Mouse (Mus musculus): ENCODE measurements around the gene Atp8a1. TPM values are rescaled to one million over a fixed set of nuclear protein-coding genes. Genes with fewer than 3 reads are reported as not detected.

The Atp8a1 gene
- polyA plus RNA-seq, 1 experiment from 2014 or later = 25.7 TPM

- Histone ChIP-seq H3K27ac (ENCODE audit: low read depth, low read length) (no peak overlapping the region), H3K36me3 (ENCODE audit: control insufficient read depth, insufficient read depth, low read length) (no peaks in the 10 kb centered on the region), H3K9me3 (ENCODE audit: control insufficient read depth, low read length) (no peaks in the 10 kb centered on the region), H3K27me3 (ENCODE audit: control insufficient read depth, insufficient read depth, low read length) (no peaks in the 10 kb centered on the region), H3K4me2 (ENCODE audit: low read depth, low read length, severe bottlenecking) (no peak overlapping the region), H3K9ac (ENCODE audit: low read length) (no peak overlapping the region), H3K4me3 (ENCODE audit: low read depth, low read length) (no peak overlapping the region), H3K4me1 (replicated peaks; ENCODE audit: control insufficient read depth, insufficient read depth, low read length) (no peaks in the 10 kb centered on the region)
- no peak for ATAC-seq (replicated peaks; ENCODE audit: low FRiP score)
- DNase-seq (ENCODE audit: low spot score) = no peak
- 95% methylated on average over 5 of the region's 5 CpGs for WGBS
Measured at GRCm38 (mm10) chr5:67833841-67834240, 13.4 kb downstream of the Atp8a1 start.

- H3K36me3 ChIP-seq (ENCODE audit: control insufficient read depth, insufficient read depth, low read length) = no peaks in the 10 kb centered on the region
- H3K27me3 ChIP-seq (ENCODE audit: control insufficient read depth, insufficient read depth, low read length) = no peaks in the 10 kb centered on the region
- ATAC-seq (replicated peaks; ENCODE audit: low FRiP score) (no peak), DNase-seq (ENCODE audit: low spot score) (no peak)
- no peak overlapping the region for H3K27ac ChIP-seq (ENCODE audit: low read depth, low read length)
- no peaks in the 10 kb centered on the region for H3K4me1 ChIP-seq (replicated peaks; ENCODE audit: control insufficient read depth, insufficient read depth, low read length)
- no peak overlapping the region for H3K4me3 ChIP-seq (ENCODE audit: low read depth, low read length)
- no peak overlapping the region for H3K9ac ChIP-seq (ENCODE audit: low read length)
- 84% methylated on average over 10 of the region's 10 CpGs for whole genome bisulfite sequencing
- no peak overlapping the region for H3K4me2 ChIP-seq (ENCODE audit: low read depth, low read length, severe bottlenecking)
- no peaks in the 10 kb centered on the region for H3K9me3 ChIP-seq (ENCODE audit: control insufficient read depth, low read length)
Measured at GRCm38 (mm10) chr5:67831293-67832147, 15.7 kb downstream of the Atp8a1 start.

GRCm38 (mm10) chr5:67828356-67828755 lies 18.9 kb downstream of the Atp8a1 start:
- no peaks in the 10 kb centered on the region for H3K27me3 ChIP-seq (ENCODE audit: control insufficient read depth, insufficient read depth, low read length)

GRCm38 (mm10) chr5:67826935-67827334 lies 20.3 kb downstream of the Atp8a1 start:
- no peak for ATAC-seq (replicated peaks; ENCODE audit: low FRiP score)
- Histone ChIP-seq H3K4me2 (ENCODE audit: low read depth, low read length, severe bottlenecking) (no peak overlapping the region), H3K27me3 (ENCODE audit: control insufficient read depth, insufficient read depth, low read length) (no peaks in the 10 kb centered on the region), H3K36me3 (ENCODE audit: control insufficient read depth, insufficient read depth, low read length) (no peaks in the 10 kb centered on the region), H3K4me3 (ENCODE audit: low read depth, low read length) (no peak overlapping the region), H3K27ac (ENCODE audit: low read depth, low read length) (no peak overlapping the region), H3K9ac (ENCODE audit: low read length) (no peak overlapping the region), H3K9me3 (ENCODE audit: control insufficient read depth, low read length) (no peaks in the 10 kb centered on the region), H3K4me1 (replicated peaks; ENCODE audit: control insufficient read depth, insufficient read depth, low read length) (no peaks in the 10 kb centered on the region)
- no peak for DNase-seq (ENCODE audit: low spot score)
- WGBS = 96% methylated on average over 3 of the region's 3 CpGs

More at GRCm38 (mm10) chr5:67828356-67828755, 18.9 kb downstream of the Atp8a1 start:
- no peak overlapping the region for H3K4me2 ChIP-seq (ENCODE audit: low read depth, low read length, severe bottlenecking)
- no peak for DNase-seq (ENCODE audit: low spot score)
- H3K9me3 ChIP-seq (ENCODE audit: control insufficient read depth, low read length) = no peaks in the 10 kb centered on the region
- 95% methylated on average over 3 of the region's 3 CpGs for WGBS
- H3K4me1 ChIP-seq (replicated peaks; ENCODE audit: control insufficient read depth, insufficient read depth, low read length) = no peaks in the 10 kb centered on the region
- H3K36me3 ChIP-seq (ENCODE audit: control insufficient read depth, insufficient read depth, low read length) = no peaks in the 10 kb centered on the region
- no peak overlapping the region for H3K27ac ChIP-seq (ENCODE audit: low read depth, low read length)
- H3K9ac ChIP-seq (ENCODE audit: low read length) = no peak overlapping the region
- ATAC-seq (replicated peaks; ENCODE audit: low FRiP score) = no peak
- H3K4me3 ChIP-seq (ENCODE audit: low read depth, low read length) = no peak overlapping the region

GRCm38 (mm10) chr5:67826278-67826677 lies 21.0 kb downstream of the Atp8a1 start:
- Histone ChIP-seq H3K4me3 (ENCODE audit: low read depth, low read length) (no peak overlapping the region), H3K36me3 (ENCODE audit: control insufficient read depth, insufficient read depth, low read length) (no peaks in the 10 kb centered on the region), H3K27me3 (ENCODE audit: control insufficient read depth, insufficient read depth, low read length) (no peaks in the 10 kb centered on the region), H3K4me2 (ENCODE audit: low read depth, low read length, severe bottlenecking) (no peak overlapping the region), H3K27ac (ENCODE audit: low read depth, low read length) (no peak overlapping the region), H3K9ac (ENCODE audit: low read length) (no peak overlapping the region), H3K4me1 (replicated peaks; ENCODE audit: control insufficient read depth, insufficient read depth, low read length) (no peaks in the 10 kb centered on the region), H3K9me3 (ENCODE audit: control insufficient read depth, low read length) (no peaks in the 10 kb centered on the region)
- ATAC-seq (replicated peaks; ENCODE audit: low FRiP score) (no peak), DNase-seq (ENCODE audit: low spot score) (no peak)
- WGBS = 88% methylated on average over 9 of the region's 9 CpGs

GRCm38 (mm10) chr5:67824600-67824999 lies 22.6 kb downstream of the Atp8a1 start:
- Histone ChIP-seq H3K9ac (ENCODE audit: low read length) (no peak overlapping the region), H3K4me3 (ENCODE audit: low read depth, low read length) (no peak overlapping the region), H3K9me3 (ENCODE audit: control insufficient read depth, low read length) (no peaks in the 10 kb centered on the region), H3K4me1 (replicated peaks; ENCODE audit: control insufficient read depth, insufficient read depth, low read length) (no peaks in the 10 kb centered on the region), H3K27me3 (ENCODE audit: control insufficient read depth, insufficient read depth, low read length) (no peaks in the 10 kb centered on the region), H3K36me3 (ENCODE audit: control insufficient read depth, insufficient read depth, low read length) (no peaks in the 10 kb centered on the region), H3K27ac (ENCODE audit: low read depth, low read length) (no peak overlapping the region), H3K4me2 (ENCODE audit: low read depth, low read length, severe bottlenecking) (no peak overlapping the region)
- WGBS = 98% methylated on average over 2 of the region's 2 CpGs
- ATAC-seq (replicated peaks; ENCODE audit: low FRiP score) = no peak
- no peak for DNase-seq (ENCODE audit: low spot score)

- DNase-seq (ENCODE audit: low spot score) = no peak
- no peaks in the 10 kb centered on the region for H3K9me3 ChIP-seq (ENCODE audit: control insufficient read depth, low read length)
- H3K9ac ChIP-seq (ENCODE audit: low read length) = no peak overlapping the region
- no peak overlapping the region for H3K4me2 ChIP-seq (ENCODE audit: low read depth, low read length, severe bottlenecking)
- no peaks in the 10 kb centered on the region for H3K4me1 ChIP-seq (replicated peaks; ENCODE audit: control insufficient read depth, insufficient read depth, low read length)
- 84% methylated on average over 5 of the region's 5 CpGs for WGBS
- no peaks in the 10 kb centered on the region for H3K27me3 ChIP-seq (ENCODE audit: control insufficient read depth, insufficient read depth, low read length)
- ATAC-seq (replicated peaks; ENCODE audit: low FRiP score) = no peak
- H3K4me3 ChIP-seq (ENCODE audit: low read depth, low read length) = no peak overlapping the region
- H3K36me3 ChIP-seq (ENCODE audit: control insufficient read depth, insufficient read depth, low read length) = no peaks in the 10 kb centered on the region
- no peak overlapping the region for H3K27ac ChIP-seq (ENCODE audit: low read depth, low read length)
Measured at GRCm38 (mm10) chr5:67823771-67824170, 23.5 kb downstream of the Atp8a1 start.

- no peak overlapping the region for H3K27ac ChIP-seq (ENCODE audit: low read depth, low read length)
- no peaks in the 10 kb centered on the region for H3K36me3 ChIP-seq (ENCODE audit: control insufficient read depth, insufficient read depth, low read length)
- no peak for DNase-seq (ENCODE audit: low spot score)
- WGBS = 75% methylated on average over 6 of the region's 6 CpGs
- H3K4me1 ChIP-seq (replicated peaks; ENCODE audit: control insufficient read depth, insufficient read depth, low read length) = no peaks in the 10 kb centered on the region
- ATAC-seq (replicated peaks; ENCODE audit: low FRiP score) = no peak
- no peaks in the 10 kb centered on the region for H3K9me3 ChIP-seq (ENCODE audit: control insufficient read depth, low read length)
- H3K27me3 ChIP-seq (ENCODE audit: control insufficient read depth, insufficient read depth, low read length) = no peaks in the 10 kb centered on the region
- no peak overlapping the region for H3K9ac ChIP-seq (ENCODE audit: low read length)
- no peak overlapping the region for H3K4me3 ChIP-seq (ENCODE audit: low read depth, low read length)
- H3K4me2 ChIP-seq (ENCODE audit: low read depth, low read length, severe bottlenecking) = no peak overlapping the region
Measured at GRCm38 (mm10) chr5:67822619-67823018, 24.6 kb downstream of the Atp8a1 start.

- no peaks in the 10 kb centered on the region for H3K36me3 ChIP-seq (ENCODE audit: control insufficient read depth, insufficient read depth, low read length)
- WGBS = 92% methylated on average over 8 of the region's 8 CpGs
- H3K4me1 ChIP-seq (replicated peaks; ENCODE audit: control insufficient read depth, insufficient read depth, low read length) = no peaks in the 10 kb centered on the region
- DNase-seq (ENCODE audit: low spot score) (no peak), ATAC-seq (replicated peaks; ENCODE audit: low FRiP score) (no peak)
- H3K9ac ChIP-seq (ENCODE audit: low read length) = no peak overlapping the region
- no peaks in the 10 kb centered on the region for H3K9me3 ChIP-seq (ENCODE audit: control insufficient read depth, low read length)
- no peak overlapping the region for H3K4me3 ChIP-seq (ENCODE audit: low read depth, low read length)
- H3K4me2 ChIP-seq (ENCODE audit: low read depth, low read length, severe bottlenecking) = no peak overlapping the region
- no peak overlapping the region for H3K27ac ChIP-seq (ENCODE audit: low read depth, low read length)
- H3K27me3 ChIP-seq (ENCODE audit: control insufficient read depth, insufficient read depth, low read length) = no peaks in the 10 kb centered on the region
Measured at GRCm38 (mm10) chr5:67821987-67822401, 25.2 kb downstream of the Atp8a1 start.
